Mouse (Mus musculus): Measurements from ENCODE around the gene Tanc1.

The Tanc1 gene

DNA sequence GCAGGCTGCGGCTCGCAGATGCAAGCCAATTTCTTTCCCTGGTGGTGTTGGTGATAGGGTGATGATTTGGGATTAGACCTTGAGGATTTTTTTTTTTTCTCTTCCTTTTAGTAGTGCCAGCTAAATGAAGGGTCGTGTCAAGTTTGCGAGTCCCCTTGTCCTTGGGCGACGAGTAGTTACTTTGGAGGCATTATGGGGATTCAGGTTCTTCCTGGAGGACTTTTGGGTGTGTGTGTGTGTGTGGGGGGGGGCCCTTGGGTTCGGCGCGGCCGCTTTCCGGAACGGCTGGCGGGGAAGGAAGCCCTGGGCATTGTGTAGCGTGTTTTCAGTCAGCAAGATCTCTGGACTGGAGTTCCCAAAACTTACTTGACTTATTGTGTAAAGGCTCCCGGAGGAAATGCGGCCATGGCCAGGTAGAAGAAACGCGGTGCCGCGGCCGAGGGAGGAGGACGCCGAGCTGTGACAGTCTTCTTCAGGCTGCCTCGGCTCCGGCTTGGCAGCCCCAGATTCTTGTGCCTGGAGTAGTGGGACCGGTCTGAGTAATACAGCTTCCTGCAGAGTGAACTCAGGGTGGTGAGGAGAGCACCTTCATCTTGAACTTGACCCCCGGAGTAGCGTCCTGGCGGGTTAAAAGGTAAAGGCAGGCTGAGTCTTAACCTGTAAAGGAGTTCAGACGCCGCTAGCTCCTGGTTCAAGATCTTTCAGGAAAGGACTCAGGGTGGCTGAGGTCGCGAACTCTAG lies 1.1 kb downstream of the Tanc1 start:
- peak; percentile 49 for DNase-seq (ENCODE audit: low spot score)

DNA sequence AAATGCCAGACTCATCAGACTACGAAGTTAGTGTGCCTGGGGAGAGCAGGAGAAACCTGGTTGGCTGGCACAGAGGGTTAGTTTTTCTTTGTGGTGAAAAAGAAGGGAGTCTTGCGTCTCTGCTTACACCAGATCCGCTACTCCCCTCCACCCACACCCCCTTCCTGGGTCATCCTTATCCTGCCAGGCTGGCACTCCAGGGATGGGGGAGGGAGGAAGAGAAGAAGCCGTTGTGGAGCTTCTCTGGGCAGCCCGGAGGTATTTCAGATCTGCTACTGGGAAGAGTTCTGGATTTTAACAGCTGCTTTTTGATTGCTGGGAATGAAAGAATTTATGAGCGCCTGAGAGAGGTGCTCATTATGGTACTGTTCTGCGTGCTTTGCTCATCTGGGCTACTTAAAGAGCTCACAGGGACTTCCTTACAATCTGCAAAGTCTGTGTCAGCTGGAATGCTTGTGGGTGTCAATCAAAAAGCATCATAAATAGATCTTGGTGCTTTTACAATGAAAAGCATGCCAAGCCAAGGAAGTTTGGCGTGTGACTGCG lies 1.7 kb downstream of the Tanc1 start:
- DNase-seq (ENCODE audit: low spot score): no peak

DNA sequence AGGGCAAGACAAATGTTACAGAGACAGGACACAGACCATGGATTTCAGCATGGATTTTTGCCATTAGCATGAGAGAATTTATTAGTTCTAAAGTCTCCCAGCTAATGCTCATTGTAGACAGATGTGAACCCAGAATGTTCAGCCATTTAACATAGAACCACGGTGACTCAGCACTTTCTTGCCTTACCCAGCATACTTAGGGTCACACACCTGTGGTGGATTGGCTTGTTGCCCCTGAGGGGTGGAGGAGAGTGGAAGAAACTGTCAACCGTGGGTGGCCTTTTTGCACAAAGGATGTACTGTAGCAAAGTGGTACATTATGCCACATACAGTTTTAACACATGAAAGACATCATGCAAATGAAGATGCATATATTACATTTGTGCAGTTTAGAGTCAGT lies 5.0 kb downstream of the Tanc1 start:
- no peak for DNase-seq (ENCODE audit: low spot score)

DNA sequence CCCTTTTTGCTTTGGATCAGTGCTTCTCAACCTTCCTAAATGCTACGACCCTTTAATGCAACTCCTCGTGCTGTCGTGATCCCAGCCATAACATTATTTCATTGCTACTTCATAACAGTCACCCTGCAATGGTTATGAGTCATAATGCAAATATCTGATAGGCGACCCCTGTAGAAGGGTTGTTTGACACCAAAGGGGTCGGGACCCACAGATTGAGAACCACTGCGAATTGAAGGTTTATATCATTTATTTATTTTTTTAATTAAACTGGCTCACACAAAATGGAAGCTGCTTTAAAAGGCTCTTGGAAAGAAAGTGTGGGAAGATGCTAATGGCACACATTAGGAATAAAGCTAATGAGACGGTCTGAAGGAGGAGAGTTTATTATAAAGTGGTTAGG lies 7.2 kb downstream of the Tanc1 start:
- no peak for DNase-seq (ENCODE audit: low spot score)

DNA sequence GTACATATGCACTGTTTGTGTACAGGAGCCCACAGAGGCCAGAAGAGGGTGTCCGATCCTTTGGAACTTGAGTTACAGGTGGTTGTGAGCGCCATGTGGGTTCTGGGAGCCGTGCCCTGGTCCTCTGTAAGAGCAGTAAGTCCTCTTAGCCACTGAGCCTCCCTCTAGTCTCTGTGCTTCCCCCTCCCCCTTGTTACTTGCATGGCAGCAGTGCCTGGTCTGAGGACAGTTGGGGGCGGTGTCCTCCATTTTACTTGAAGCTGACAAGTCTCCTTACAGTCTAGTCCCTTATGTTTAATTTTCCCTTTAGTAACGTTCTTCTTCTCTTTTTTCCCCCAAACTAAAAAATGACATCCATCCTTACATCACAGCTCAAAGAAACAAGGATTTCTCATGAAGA lies 8.8 kb downstream of the Tanc1 start:
- no peak for DNase-seq (ENCODE audit: low spot score)

DNA sequence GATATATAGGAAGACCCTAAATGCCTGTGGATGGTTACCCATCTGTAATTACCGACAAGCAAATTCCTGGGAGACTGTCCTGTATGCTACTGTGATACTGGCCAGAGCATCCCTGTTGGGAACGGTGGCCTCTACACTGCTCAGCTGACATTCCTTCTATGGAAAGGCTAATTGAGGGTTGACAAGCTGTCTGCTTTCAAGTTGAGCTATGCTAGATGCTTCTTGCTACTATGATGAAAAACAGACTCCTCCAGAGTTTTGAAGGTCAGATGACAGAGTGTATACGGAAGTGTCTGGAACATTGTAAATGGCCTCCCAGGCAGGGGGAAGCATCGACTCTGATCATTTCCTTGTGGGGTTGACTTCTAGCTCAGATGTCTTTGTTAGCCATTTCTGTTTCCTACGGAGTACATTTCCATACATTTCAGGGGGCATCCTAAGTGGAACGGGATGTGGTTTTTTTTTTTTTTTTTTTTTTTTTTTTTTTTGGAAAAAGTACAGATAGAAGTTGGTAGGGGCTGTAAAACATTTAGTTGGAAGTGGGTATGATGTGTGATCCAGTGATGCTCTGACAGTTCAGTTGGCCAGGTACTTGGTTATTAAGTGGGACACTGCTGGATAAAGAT lies 10.8 kb downstream of the Tanc1 start:
- DNase-seq (ENCODE audit: low spot score): no peak

DNA sequence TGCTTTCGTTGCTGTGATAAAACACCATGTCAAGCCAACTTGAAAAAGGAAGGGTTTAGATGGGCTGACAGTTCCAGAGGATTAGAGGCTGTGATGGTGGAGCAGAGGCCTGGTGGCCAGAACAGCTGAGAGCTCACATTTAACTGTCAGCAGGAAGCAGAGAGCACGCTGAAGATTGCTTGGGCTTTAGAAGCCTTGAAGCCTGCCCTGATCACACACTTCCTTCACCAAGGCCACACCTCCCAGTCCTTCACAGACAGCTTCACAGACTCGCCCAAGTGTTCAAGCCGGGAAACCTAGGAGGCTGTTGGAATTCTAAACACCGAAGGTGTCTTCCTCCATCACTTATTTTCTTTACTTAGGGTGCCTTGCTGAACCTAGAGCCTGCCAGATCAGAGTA lies 12.0 kb downstream of the Tanc1 start:
- DNase-seq (ENCODE audit: low spot score): no peak

DNA sequence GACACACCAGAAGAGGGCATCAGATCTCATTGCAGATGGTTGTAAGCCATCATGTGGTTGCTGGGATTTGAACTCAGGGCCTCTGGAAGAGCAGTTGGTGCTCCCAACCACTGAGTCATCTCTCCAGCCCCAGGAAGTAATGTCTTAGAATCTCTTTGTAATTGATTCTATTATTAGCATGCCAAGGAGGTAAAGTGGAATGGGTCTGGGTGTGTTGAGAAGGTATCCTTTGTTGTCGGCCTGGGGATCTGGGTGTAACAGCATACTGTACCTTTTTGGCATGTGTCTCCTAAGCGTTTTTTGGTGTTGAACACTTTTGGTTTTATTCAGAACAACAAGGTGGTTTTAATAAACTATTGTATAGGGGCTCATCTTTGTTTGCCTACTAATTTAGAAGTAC lies 13.6 kb downstream of the Tanc1 start:
- no peak for DNase-seq (ENCODE audit: low spot score)

DNA sequence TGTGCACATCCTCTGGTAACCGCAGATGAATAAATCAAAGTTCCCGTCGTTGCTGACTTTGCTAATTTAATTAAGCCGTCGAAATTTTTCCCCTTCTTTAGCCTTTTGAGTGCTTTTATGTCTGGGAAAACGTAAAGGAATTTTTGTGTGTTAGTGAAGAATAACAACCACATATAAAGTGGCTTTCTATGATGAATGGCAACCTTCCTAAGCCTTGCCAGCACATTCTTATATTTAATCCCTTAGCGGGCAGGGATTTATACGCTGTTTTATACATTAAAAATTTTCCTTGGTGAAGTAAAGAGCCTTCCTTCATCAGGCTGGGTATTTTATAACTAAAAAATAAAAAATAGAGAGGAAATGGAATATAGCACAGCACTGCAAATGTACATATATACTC lies 14.1 kb downstream of the Tanc1 start:
- DNase-seq (ENCODE audit: low spot score): no peak

DNA sequence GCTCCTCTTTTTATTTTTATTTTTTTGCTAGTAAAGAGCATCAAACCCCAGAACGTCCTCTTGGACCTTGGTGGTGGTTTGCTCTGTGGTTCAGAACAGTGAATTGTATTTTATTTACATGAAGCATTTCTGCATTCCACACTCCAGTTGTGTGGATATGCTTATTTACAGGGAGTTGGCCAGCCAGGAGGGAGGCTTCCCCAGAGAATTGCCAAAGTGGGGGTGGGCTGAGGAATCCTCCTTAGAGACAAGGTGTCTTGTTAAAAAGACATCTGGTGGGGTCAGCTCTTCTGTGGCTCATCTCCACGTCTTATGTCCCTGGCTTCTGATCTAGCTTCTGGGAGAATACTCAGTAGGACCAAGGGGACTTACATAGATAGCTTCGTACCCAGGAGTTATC lies 14.6 kb downstream of the Tanc1 start:
- no peak for DNase-seq (ENCODE audit: low spot score)

DNA sequence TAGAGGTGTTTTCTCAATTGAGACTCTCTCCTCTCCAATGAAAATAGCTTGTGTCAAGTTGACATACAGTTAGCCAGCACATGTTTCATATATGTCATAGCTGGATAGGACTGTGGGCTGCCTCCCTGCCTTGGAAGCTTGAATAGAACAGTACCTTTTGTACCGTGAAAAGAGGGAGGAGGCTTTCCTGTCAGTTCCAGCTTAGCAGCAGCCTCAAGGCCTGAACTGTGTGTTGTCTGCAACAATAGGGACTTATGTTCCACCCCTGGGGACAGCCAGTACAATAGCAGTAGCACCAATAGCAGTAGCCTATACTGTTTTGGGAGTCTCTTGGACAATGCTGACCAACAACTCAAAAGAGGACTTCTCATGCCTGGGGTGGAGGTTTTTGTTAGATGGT lies 15.7 kb downstream of the Tanc1 start:
- no peak for DNase-seq (ENCODE audit: low spot score)

DNA sequence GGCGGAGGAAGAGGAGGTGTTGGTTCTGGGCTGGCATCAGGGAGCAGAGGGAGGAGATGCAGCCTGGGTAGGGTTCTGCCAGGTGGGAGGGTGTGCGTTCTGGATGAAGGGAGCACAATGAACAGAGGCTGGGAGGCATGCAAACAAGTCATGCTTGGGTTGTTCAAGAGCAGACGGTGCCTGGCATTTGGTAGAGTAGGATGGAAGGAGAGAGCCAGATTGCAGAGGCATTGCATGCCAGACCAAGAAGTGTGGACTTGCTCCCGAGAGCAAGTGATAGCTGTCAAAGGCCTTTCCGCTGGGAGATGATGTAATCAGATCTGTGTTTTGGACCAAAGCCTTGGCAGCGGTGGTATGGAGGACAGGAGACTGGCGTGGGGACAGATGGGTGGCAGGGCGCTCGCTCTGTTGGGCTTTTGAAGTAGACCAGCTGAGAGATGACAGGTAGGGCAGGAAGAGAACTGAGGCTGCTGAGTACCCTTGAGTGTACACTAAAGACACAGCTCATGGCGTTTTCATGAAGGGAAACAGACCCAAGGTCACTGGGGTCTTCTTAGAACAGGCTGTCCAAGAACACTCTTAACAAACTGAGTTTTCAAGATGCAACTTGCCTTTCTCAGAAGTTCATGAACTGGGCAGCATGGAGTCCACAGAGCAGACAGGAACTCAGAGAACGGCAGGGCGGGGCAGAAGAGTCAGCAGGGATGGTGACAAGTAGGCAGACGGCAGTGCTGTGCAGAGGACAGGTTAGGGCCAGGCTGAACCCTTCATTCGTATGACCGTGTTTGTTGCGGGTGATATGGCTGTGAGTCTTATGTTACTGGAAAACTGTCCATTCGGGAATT lies 16.4 kb downstream of the Tanc1 start:
- no peak for DNase-seq (ENCODE audit: low spot score)

DNA sequence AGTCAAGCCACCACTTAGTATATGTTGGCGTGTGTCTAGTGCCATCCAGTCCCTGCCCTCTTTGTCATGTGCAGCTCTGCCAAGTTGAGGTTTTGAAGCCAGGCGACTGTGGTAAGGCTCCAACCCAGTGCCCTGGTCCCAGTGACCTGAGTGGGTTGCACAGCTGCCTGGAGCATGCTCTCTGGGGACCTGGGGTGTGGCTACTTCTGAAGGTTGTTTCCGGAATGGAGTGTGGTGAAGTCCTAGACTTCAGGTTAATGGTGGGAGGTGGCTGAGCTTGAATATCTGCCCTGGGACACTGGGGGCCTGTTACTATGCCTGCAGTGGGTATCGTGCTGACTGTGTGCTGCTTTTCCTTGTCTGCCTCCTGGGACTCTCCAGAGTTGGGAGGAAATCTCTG lies 18.0 kb downstream of the Tanc1 start:
- DNase-seq (ENCODE audit: low spot score): no peak

DNA sequence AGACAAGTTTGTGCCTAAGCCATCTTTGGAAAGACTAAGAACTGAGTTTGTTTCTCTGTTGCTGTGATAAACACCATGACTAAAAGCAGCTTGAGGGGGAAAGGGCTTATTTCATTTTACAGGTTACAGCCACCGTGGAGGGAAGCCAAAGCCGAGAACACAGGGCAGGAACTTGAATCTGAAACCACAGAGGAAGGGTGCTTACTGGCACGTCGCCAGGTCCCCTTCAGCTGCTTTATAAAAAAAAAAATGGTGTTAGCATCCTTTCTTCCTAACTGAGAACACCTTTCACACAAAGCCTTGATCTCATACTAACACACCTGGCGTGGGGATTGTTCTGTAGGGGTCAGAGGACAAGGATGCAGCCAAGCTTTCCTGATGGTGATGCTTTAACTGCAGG lies 19.6 kb downstream of the Tanc1 start:
- no peak for DNase-seq (ENCODE audit: low spot score)

DNA sequence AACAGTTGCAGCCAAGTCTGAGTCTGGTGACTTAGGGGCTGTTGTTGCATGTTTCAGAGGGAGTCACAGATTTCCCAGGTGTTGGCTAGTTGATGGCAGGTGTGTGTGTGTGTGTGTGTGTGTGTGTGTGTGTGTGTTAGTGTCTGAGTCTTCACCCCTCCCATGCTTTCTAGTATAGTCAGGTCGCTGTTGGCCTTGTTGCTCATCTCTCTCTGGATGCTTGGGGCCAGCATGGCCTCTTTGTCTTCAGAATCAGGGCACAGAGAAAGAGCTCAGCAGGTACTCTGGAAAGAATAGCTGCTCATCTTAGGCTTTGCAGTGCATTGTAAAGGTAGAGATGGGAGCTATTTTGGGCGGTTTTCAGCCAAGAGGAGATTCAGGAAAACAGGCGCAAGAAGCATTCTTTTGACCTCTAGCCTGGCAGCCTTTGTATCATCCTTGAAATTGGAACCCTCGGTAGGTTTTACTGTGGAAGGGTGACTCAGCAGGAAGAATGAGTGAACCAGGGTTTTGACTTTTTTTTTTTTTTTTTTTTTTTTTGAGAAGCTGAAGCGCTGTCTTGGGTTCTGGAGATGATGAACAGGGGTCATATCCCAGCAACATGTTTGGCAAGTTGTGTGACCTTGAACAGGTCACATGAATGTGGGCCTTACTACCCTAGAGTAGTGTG lies 22.1 kb downstream of the Tanc1 start:
- no peak for DNase-seq (ENCODE audit: low spot score)

DNA sequence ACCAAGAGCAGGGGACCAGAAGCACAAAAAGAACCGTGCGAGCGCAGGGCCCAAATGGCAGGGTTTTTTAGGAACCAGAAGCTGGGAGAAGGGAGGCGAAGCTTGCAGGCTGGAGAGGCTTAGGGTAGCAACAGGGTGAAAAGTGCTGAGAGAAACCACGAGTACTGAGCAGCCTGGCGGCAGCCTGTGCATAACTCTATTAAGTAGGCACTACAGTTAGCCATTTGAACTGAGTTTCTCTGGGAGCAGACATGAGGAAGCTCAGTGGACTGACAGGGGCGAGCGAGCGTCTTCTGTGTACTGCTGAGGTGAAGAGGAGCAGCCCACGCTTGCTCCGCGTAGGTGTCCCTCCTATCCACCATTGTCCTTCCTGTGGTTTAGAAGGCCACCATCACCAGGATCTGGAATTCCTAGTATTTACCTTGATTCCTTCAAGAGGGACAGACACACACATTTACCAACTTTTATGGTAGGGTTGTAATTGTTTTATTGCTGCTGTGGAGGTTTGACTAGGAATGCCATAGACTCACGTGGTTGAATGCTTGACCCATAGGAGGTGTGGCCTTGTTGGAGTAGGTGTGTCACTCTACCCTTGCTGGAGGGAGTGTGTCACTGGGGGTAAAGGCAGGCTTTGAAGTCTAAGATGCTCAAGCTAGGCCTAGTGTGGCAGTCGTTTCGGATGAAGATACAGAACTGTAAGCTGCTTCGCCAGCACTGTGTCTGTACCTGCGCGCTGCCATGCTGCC lies 25.4 kb downstream of the Tanc1 start:
- no peak for DNase-seq (ENCODE audit: low spot score)

DNA sequence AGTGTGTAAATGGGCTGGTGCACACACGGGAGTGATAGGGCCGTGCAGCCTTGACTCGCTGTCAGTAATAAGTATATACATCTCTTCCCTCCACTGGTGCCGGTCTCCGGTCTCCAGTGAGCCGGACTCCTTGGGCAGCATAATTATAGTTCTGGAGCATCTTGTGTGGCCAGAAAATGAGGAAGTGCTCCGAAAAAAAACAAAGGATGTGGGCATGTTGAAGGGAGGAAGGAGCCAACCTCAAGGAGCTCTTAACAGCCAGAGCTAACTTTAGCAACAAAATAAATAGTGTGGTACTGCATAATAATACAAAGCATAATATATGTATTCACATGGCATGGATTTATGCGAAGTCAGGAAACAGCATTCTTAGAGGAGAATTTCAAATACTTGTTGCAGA lies 30.9 kb downstream of the Tanc1 start:
- no peak for DNase-seq (ENCODE audit: low spot score)

DNA sequence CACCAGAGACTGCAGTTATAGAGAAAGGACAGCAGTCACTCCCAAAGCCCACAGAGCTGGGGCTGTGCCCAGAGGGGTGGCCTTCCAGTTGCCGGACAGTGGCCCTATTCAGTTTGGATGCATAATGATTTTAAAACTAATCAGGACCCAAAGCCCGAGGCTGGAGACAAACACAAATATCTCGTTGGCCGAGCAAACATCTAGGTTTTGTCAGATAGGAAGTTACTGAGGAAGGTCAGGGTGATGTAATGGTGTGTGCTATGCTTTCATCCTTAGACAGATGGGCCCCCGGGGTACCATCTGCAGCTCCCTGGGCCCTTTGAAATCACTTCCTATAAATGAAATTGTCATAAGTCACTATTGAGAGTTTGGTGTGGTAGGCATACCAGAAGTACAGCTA lies 33.0 kb downstream of the Tanc1 start:
- no peak for DNase-seq (ENCODE audit: low spot score)

DNA sequence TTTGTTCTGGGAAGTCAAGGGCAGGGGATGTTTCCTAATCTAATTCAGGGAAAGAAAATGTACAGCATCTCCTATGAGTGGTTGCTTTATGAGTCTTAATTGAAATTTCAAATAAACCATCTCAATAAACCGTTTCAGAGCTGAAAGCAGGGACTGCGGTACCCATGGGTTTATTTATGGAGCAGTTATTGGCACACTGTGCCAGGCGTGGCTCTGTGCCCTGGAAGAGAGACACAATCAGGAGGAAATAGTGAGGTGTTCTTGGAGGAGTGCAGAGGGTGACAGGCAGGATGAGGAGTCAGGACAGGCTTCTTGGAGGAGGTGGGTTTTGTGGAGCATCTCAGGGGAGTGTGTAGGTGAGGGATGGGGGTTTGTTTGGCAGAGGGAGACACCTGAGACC lies 33.7 kb downstream of the Tanc1 start:
- no peak for DNase-seq (ENCODE audit: low spot score)

DNA sequence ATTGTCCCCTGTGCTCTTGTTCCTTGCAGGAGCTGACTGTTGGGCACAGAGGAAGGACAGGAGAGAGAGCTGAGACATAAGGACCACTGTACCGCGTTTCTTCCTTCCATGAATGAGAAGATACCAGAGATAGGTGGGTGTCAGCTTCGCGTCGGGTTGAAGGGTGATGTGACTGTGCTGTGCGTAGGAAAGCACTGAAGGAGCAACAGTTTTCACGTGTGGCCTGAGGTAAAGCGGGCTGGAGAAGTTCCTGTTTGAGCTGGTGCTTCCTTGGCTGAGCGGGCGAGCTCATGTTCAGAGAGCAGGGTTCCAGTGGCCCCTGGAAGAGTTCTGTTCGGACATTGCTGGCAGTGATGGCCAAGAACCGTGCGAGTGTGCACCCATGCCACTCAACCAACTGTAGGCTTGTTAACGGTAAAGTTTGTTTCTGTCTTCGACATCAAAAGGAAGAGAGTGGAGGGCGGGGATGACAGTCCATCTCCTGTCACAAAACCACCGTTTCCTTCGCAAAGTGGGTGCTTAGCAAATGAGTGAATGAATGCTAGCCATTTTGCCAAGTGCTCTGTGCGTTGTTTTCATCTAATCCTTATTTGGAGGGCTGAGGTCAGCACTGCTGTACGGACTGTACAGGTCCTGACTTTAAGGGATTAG lies 35.0 kb downstream of the Tanc1 start:
- no peak for DNase-seq (ENCODE audit: low spot score)

DNA sequence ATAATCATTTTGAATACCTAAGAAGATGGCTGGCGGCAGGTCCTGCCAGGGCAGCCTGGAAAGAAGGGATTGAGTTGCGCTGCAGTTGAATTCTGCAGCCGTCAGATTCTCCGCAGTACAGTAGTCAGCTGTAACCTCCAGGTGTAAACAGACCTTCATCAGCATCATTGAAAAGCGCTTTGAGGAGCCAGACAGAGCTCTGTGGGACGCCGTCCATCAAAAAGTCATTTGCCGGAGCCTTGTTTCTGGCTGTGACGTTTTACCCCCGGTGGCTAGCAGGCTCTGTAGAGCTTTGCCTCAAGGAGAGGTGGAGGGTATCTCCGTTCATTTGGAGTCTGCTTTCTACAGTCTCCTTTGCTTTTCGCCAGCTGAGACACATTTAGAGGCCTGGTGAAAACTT lies 36.6 kb downstream of the Tanc1 start:
- DNase-seq (ENCODE audit: low spot score): no peak
